Mouse (Mus musculus) adrenal gland, postnatal 0 days (tissue): Measurements from ENCODE around the gene Alppl2. TPM values are rescaled to one million over a fixed set of nuclear protein-coding genes. Genes with fewer than 3 reads are reported as not detected.

ENCODE experiments used
- polyA plus RNA-seq: library from polyadenylated mRNA; unstranded; fragments of >200 nt; fragmentation: Nextera tagmentation; extraction: Ambion mirVana; gene quantifications from 2 replicates; pipeline ENCODE4 v1.2.1, GENCODE M21; 2015

Alppl2 gene
- not detected in 2 replicates for polyA plus RNA-seq

GRCm38 (mm10) chr1:87089828-87090227 is at the start of gene Alppl2:
Gene Alppl2 (minus strand): TSS chr1:87089928.

DNA sequence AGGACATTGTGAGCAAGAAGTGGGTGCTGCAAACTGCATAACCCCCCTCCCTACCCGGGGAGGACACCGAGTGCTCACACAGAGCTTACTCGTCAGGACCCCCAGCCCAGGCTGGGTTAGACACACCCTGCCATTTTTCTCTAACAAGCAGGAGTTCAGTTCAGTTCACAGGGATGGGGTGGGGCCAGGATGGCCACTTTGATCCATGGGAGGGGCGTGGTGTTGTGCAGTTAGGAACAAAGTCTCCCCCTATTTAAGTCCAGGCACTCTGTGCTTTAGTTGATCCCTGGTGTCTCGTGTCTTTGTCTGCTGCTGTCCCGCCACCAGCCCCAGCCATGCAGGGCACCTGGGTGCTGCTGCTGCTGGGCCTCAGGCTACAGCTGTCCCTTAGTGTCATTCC is 34.9 kb upstream of the Alppl2 start, which contains the start of gene Akp3:
Gene Akp3 (plus strand): TSS at position 301 of the 400 bp plus-strand sequence.

GRCm38 (mm10) chr1:87101411-87101810 is 11.7 kb upstream of the Alppl2 start, which contains the start of gene Alpi:
Gene Alpi (minus strand): TSS chr1:87101606.

Other genes with a start within 250 kb of the Alppl2 start
- 0.11 and 2.6 TPM in 2 replicates for gene Alpi, start 11.7 kb upstream of the Alppl2 start, polyA plus RNA-seq
- not detected in 2 replicates for gene Akp3, start 35.0 kb upstream of the Alppl2 start, polyA plus RNA-seq
- 21.6 and 76.9 TPM in 2 replicates for gene Ecel1, start 66.6 kb upstream of the Alppl2 start, polyA plus RNA-seq
- gene Prss56, start 93.4 kb upstream of the Alppl2 start, polyA plus RNA-seq: not detected in 2 replicates
- gene Chrnd, start 100.7 kb upstream of the Alppl2 start, polyA plus RNA-seq: 0.08 TPM in 1 of 2 replicates, not detected in the other
- 0.11 TPM in 1 of 2 replicates, not detected in the other for gene Chrng, start 114.7 kb upstream of the Alppl2 start, polyA plus RNA-seq
- gene Eif4e2, start 124.0 kb upstream of the Alppl2 start, polyA plus RNA-seq: 103 and 124 TPM in 2 replicates
- 40.9 and 116 TPM in 2 replicates for gene Efhd1, start 174.4 kb upstream of the Alppl2 start, polyA plus RNA-seq
- 24.5 and 30.3 TPM in 2 replicates for gene Gigyf2, start 237.1 kb upstream of the Alppl2 start, polyA plus RNA-seq